Mouse (Mus musculus) heart, embryonic 15.5 days (tissue): ENCODE measurements at regions not wholly inside any gene's neighbourhood (a gene's known extent, or its start where the extent isn't known, plus 50 kb on each side); places are given as distances from the start of the nearest gene placed in this dataset.
A peak's percentile ranks its signal among the peaks of the same experiment; 100 is the strongest.
"Not testable (repeated sequence)": the region's sequence is repeated elsewhere in the genome, so short reads cannot be mapped to it uniquely, and the experiment has no call there.

ENCODE experiments used
- ATAC-seq: fragments of 200-750 bp; cut with Nextera tagmentation; replicated peaks from 2 replicates; pipeline ENCODE4 v1.8.0; 2017; ENCODE audit warnings: low read depth, moderate TSS enrichment; ENCODE audit not compliant: insufficient number of reproducible peaks, insufficient read depth, low FRiP score
- H3K27ac ChIP-seq: fragments of 300-500 bp; sonication (generic); 2 replicates; pipeline ENCODE4 v1.5.1; 2015; ENCODE audit warnings: mild to moderate bottlenecking, inconsistent platforms
- H3K27me3 ChIP-seq: fragments of 300-500 bp; sonication (generic); 2 replicates; pipeline ENCODE4 v1.6.1; 2015; ENCODE audit warnings: inconsistent platforms
- H3K36me3 ChIP-seq: fragments of 300-500 bp; sonication (generic); 2 replicates; pipeline ENCODE4 v1.6.1; 2015; ENCODE audit warnings: mild to moderate bottlenecking, inconsistent platforms
- H3K4me1 ChIP-seq: fragments of 300-500 bp; sonication (generic); replicated peaks from 2 replicates; pipeline ENCODE4 v1.6.1; 2015; ENCODE audit warnings: inconsistent platforms
- H3K4me2 ChIP-seq: fragments of 300-500 bp; sonication (generic); 2 replicates; pipeline ENCODE4 v1.6.1; 2015; ENCODE audit warnings: inconsistent platforms, mild to moderate bottlenecking, moderate library complexity
- H3K4me3 ChIP-seq: fragments of 300-500 bp; sonication (generic); 2 replicates; pipeline ENCODE4 v1.5.1; 2015; ENCODE audit warnings: mild to moderate bottlenecking, inconsistent platforms
- H3K9ac ChIP-seq: fragments of 300-500 bp; sonication (generic); 2 replicates; pipeline ENCODE4 v1.6.1; 2015; ENCODE audit warnings: mild to moderate bottlenecking, inconsistent platforms
- H3K9me3 ChIP-seq: fragments of 300-500 bp; sonication (generic); replicated peaks from 2 replicates; pipeline ENCODE4 v1.6.1; 2016; ENCODE audit warnings: inconsistent platforms
- WGBS: fragments of 180-500 bp; shearing (Covaris S2); methylation state at CpG from one replicate; pipeline ENCODE4 v1.1.7; 2015; ENCODE audit warnings: mixed read lengths; 5-methylcytosine and 5-hydroxymethylcytosine counted together

GRCm38 (mm10) chr17:62178612-62179210 is 702.4 kb downstream of the Efna5 start:
- Histone ChIP-seq H3K9me3 (no peaks in the 10 kb centered on the region), H3K4me2 (no peak overlapping the region), H3K9ac (no peak overlapping the region), H3K4me1 (no peaks in the 10 kb centered on the region), H3K27ac (no peak overlapping the region), H3K27me3 (no peaks in the 10 kb centered on the region), H3K4me3 (no peak overlapping the region), H3K36me3 (no peaks in the 10 kb centered on the region)
- WGBS: 78% methylated on average over 2 of the region's 2 CpGs
- ATAC-seq: no peak

- no peak overlapping the region for H3K27ac ChIP-seq
- H3K9ac ChIP-seq: no peak overlapping the region
- H3K4me3 ChIP-seq: no peak overlapping the region
- H3K4me2 ChIP-seq: no peak overlapping the region
- H3K36me3 ChIP-seq: no peaks in the 10 kb centered on the region
- no peaks in the 10 kb centered on the region for H3K9me3 ChIP-seq
- no peaks in the 10 kb centered on the region for H3K27me3 ChIP-seq
- WGBS: 42% methylated on average over 5 of the region's 5 CpGs
- no peak for ATAC-seq
- H3K4me1 ChIP-seq: peaks cover 9% of the 10 kb centered on the region
Observed at GRCm38 (mm10) chr17:62176336-62176735, 704.8 kb downstream of the Efna5 start.

GRCm38 (mm10) chr17:62172305-62172704 is 708.8 kb downstream of the Efna5 start:
- 38% methylated on average over 5 of the region's 5 CpGs for WGBS
- Histone ChIP-seq H3K4me2 (no peak overlapping the region), H3K27me3 (no peaks in the 10 kb centered on the region), H3K36me3 (no peaks in the 10 kb centered on the region), H3K9me3 (no peaks in the 10 kb centered on the region), H3K4me1 (peaks cover 9% of the 10 kb centered on the region), H3K9ac (no peak overlapping the region), H3K27ac (peak overlapping the region; percentile 57; the same call in 1 of the 2 replicates), H3K4me3 (no peak overlapping the region)
- peak; percentile 55; the same call in 1 of the 2 replicates for ATAC-seq

- no peak for ATAC-seq
- Histone ChIP-seq H3K9me3 (no peaks in the 10 kb centered on the region), H3K9ac (no peak overlapping the region), H3K4me1 (peaks cover 9% of the 10 kb centered on the region), H3K4me3 (no peak overlapping the region), H3K4me2 (no peak overlapping the region), H3K36me3 (no peaks in the 10 kb centered on the region), H3K27me3 (no peaks in the 10 kb centered on the region), H3K27ac (peak overlapping the region; percentile 57)
- WGBS: 58% methylated on average over 4 of the region's 4 CpGs
Observed at GRCm38 (mm10) chr17:62171532-62171931, 709.6 kb downstream of the Efna5 start.

GRCm38 (mm10) chr17:62161457-62161856 is 719.7 kb downstream of the Efna5 start:
- Histone ChIP-seq H3K9me3 (no peaks in the 10 kb centered on the region), H3K27ac (no peak overlapping the region), H3K4me1 (no peaks in the 10 kb centered on the region), H3K4me2 (no peak overlapping the region), H3K27me3 (no peaks in the 10 kb centered on the region), H3K36me3 (no peaks in the 10 kb centered on the region), H3K9ac (no peak overlapping the region), H3K4me3 (no peak overlapping the region)
- 55% methylated on average over 1 of the region's 1 CpGs for WGBS
- ATAC-seq: no peak

GRCm38 (mm10) chr17:62160301-62160700 is 720.8 kb downstream of the Efna5 start:
- no peaks in the 10 kb centered on the region for H3K36me3 ChIP-seq
- no peak overlapping the region for H3K9ac ChIP-seq
- no peak overlapping the region for H3K4me3 ChIP-seq
- H3K9me3 ChIP-seq: no peaks in the 10 kb centered on the region
- no peak for ATAC-seq
- no peak overlapping the region for H3K4me2 ChIP-seq
- WGBS: 30% methylated on average over 2 of the region's 2 CpGs
- H3K27ac ChIP-seq: no peak overlapping the region
- H3K4me1 ChIP-seq: no peaks in the 10 kb centered on the region
- no peaks in the 10 kb centered on the region for H3K27me3 ChIP-seq

GRCm38 (mm10) chr17:62135050-62135449 is 746.1 kb downstream of the Efna5 start:
- no peaks in the 10 kb centered on the region for H3K27me3 ChIP-seq

GRCm38 (mm10) chr17:62111703-62112102 is 769.4 kb downstream of the Efna5 start:
- not testable (repeated sequence) for H3K4me1 ChIP-seq, H3K4me2 ChIP-seq, H3K4me3 ChIP-seq, H3K27me3 ChIP-seq, H3K27ac ChIP-seq, ATAC-seq, H3K9me3 ChIP-seq, H3K9ac ChIP-seq, H3K36me3 ChIP-seq
- WGBS: 90% methylated on average over 3 of the region's 3 CpGs

More at GRCm38 (mm10) chr17:62135050-62135449, 746.1 kb downstream of the Efna5 start:
- Histone ChIP-seq H3K36me3 (no peaks in the 10 kb centered on the region), H3K9me3 (no peaks in the 10 kb centered on the region), H3K4me3 (no peak overlapping the region), H3K4me2 (no peak overlapping the region), H3K27ac (no peak overlapping the region), H3K4me1 (0 out of 2 replicates have a peak, but pooled peaks cover 4% of the 10 kb centered on the region), H3K9ac (no peak overlapping the region)
- WGBS: 91% methylated on average over 3 of the region's 3 CpGs
- no peak for ATAC-seq

GRCm38 (mm10) chr17:62109052-62109451 is 772.1 kb downstream of the Efna5 start:
- Histone ChIP-seq H3K4me3 (no peak overlapping the region), H3K4me2 (no peak overlapping the region), H3K27me3 (no peaks in the 10 kb centered on the region), H3K9me3 (no peaks in the 10 kb centered on the region), H3K27ac (no peak overlapping the region), H3K4me1 (no peaks in the 10 kb centered on the region), H3K9ac (no peak overlapping the region), H3K36me3 (no peaks in the 10 kb centered on the region)
- no peak for ATAC-seq

- 67% methylated on average over 4 of the region's 4 CpGs for WGBS
- Histone ChIP-seq H3K4me2 (no peak overlapping the region), H3K27me3 (no peaks in the 10 kb centered on the region)
Observed at GRCm38 (mm10) chr17:62083281-62083680, 797.8 kb downstream of the Efna5 start.

GRCm38 (mm10) chr17:62077604-62078003 is 803.5 kb downstream of the Efna5 start:
- no peak overlapping the region for H3K9ac ChIP-seq
- ATAC-seq: no peak
- H3K27ac ChIP-seq: no peak overlapping the region
- 61% methylated on average over 7 of the region's 7 CpGs for WGBS
- H3K4me2 ChIP-seq: no peak overlapping the region
- H3K27me3 ChIP-seq: no peaks in the 10 kb centered on the region
- H3K4me1 ChIP-seq: no peaks in the 10 kb centered on the region
- H3K4me3 ChIP-seq: no peak overlapping the region
- H3K9me3 ChIP-seq: no peaks in the 10 kb centered on the region
- no peaks in the 10 kb centered on the region for H3K36me3 ChIP-seq

More at GRCm38 (mm10) chr17:62083281-62083680, 797.8 kb downstream of the Efna5 start:
- H3K9ac ChIP-seq: no peak overlapping the region
- H3K4me1 ChIP-seq: no peaks in the 10 kb centered on the region
- no peaks in the 10 kb centered on the region for H3K9me3 ChIP-seq
- no peak overlapping the region for H3K27ac ChIP-seq
- no peak for ATAC-seq
- no peaks in the 10 kb centered on the region for H3K36me3 ChIP-seq
- H3K4me3 ChIP-seq: no peak overlapping the region

- Histone ChIP-seq H3K27me3 (no peaks in the 10 kb centered on the region), H3K9me3 (no peaks in the 10 kb centered on the region), H3K4me3 (no peak overlapping the region), H3K4me2 (no peak overlapping the region), H3K9ac (no peak overlapping the region), H3K4me1 (no peaks in the 10 kb centered on the region), H3K27ac (no peak overlapping the region), H3K36me3 (no peaks in the 10 kb centered on the region)
- ATAC-seq: no peak
- 66% methylated on average over 1 of the region's 1 CpGs for WGBS
Observed at GRCm38 (mm10) chr17:62064939-62065338, 816.2 kb downstream of the Efna5 start.
